Mouse (Mus musculus) small intestine, adult 2 months (tissue): ENCODE results near the gene Gstm4.
A peak's percentile ranks its signal among the peaks of the same experiment; 100 is the strongest.

Experiments used
- CTCF ChIP-seq: fragments of 200-500 bp; IDR thresholded peaks from 2 replicates; pipeline ENCODE4 v1.5.1; 2012; ENCODE audit warnings: low read depth, mild to moderate bottlenecking, control low read depth, inconsistent platforms, low read length, moderate library complexity, mixed read lengths; ENCODE audit not compliant: insufficient replicate concordance, insufficient read length; ENCODE audit errors: extremely low read depth
- POLR2A ChIP-seq: fragments of 200-500 bp; IDR thresholded peaks from 2 replicates; pipeline ENCODE4 v1.6.1; 2012; ENCODE audit warnings: low read depth, mild to moderate bottlenecking, control low read depth, inconsistent platforms, low read length, moderate library complexity

DNA sequence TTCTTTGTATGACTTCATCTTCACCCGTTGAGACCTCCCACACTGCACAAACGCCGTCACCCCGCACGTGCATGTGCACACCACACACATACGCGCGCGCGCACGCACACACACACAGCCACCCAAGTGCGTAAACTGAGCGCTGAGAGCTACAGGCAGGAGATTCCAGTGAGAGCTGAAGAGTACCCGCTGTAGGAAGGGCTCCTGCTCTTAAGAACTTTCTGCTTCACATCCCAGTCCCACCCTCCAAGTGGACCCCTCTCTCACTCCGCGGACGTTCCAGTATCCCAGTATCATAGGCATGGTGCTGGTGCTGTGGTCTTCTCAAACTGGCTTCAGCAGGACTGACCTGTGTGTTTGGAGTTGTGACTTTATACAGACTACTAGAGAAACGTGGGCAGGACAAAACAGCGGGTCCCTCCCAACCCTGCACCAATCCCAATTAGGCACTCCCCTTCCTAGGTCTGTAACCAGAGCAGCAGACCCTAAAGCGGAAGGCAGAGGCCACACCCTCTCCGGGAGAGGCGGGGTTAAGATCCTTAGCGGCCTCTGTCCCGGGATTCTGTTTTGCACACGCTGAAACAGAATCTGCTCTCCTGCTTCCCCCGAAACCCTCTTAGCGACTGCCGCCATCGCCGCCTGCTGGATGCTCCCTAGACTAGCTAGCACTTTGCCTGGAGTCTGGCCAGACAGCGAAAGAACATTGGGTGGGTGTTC lies 27.1 kb downstream of the Gstm4 start, which contains the start of gene Gstm1:
- TF ChIP-seq CTCF (peak; percentile 85), POLR2A (peak; percentile 47; the same call in 1 of the 2 replicates)
